Mouse (Mus musculus): ENCODE measurements around the gene Cspg4. TPM values are rescaled to one million over a fixed set of nuclear protein-coding genes. Genes with fewer than 3 reads are reported as not detected.

Gene Cspg4
- 13.8 and 17.5 TPM in 2 replicates for polyA plus RNA-seq (2016; fragmentation: Nextera tagmentation; extraction: Ambion mirVana)

DNA sequence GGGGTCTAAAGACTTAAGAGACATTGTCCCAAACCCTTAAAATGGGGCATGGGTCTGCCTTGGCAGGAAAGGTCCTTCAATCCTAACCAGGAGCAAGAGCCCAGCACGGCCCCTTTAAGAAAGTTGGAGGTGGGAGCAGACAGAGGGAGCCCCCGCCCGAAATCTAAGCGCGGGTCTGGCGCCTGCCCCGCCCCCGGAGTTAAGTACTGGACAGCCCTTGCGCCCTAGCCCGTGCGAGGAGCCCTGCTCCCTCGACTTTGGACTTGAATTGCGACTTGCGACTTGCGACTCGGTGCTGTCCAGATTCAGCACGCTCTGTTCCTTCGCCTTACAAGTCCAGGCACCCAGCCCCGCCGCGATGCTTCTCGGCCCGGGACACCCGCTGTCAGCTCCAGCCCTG is at the start of gene Cspg4:
Cspg4 (plus strand) TSS at position 202 of the 400 bp plus-strand sequence.
- ATAC-seq (ENCODE audit: insufficient number of reproducible peaks, insufficient read depth, low FRiP score, low TSS enrichment, low read depth) = peak; percentile 61; the same call in 1 of the 2 replicates
- H3K4me2 ChIP-seq = peak within 1 kb of the TSS; percentile 68
- peaks cover 4% of the 10 kb centered on the region; the same call in 1 of the 2 replicates for H3K27me3 ChIP-seq
- H3K4me3 ChIP-seq (replicated peaks) = peak within 1 kb of the TSS; percentile 51
- no peaks in the 10 kb centered on the region for H3K36me3 ChIP-seq
- peaks cover 75% of the 10 kb centered on the region for H3K4me1 ChIP-seq (replicated peaks)
- 2% methylated on average over 24 of the region's 24 CpGs for whole genome bisulfite sequencing
- H3K9ac ChIP-seq (replicated peaks) = peak within 1 kb of the TSS; percentile 72
- peak within 1 kb of the TSS; percentile 76 for H3K27ac ChIP-seq
- no peaks in the 10 kb centered on the region for H3K9me3 ChIP-seq

DNA sequence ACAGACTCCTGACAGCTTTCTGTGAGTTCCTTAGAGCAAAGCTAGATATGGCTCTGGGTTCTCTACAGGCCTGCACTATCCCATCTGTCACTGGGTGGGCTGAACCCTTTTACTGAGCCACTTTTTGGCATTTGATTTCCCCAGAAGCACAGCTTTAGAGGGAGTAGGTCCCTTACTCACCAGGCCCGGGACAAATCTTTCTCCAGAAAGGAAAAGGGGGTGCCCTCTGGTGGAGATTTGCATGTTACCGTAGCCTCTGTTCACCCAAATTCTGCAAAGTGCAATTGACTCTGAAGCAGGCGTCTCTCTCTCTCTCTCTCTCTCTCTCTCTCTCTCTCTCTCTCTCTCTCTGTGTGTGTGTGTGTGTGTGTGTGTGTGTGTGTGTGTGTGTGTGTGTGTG is 39.9 kb upstream of the Cspg4 start:
- Histone ChIP-seq H3K4me1 (replicated peaks) (peaks cover 21% of the 10 kb centered on the region), H3K9me3 (no peaks in the 10 kb centered on the region), H3K27ac (no peak overlapping the region), H3K4me2 (peak overlapping the region; percentile 59), H3K4me3 (replicated peaks) (no peak overlapping the region), H3K27me3 (peaks cover 31% of the 10 kb centered on the region), H3K36me3 (no peaks in the 10 kb centered on the region), H3K9ac (replicated peaks) (no peak overlapping the region)
- WGBS = 3% methylated on average over 3 of the region's 3 CpGs
- ATAC-seq (ENCODE audit: insufficient number of reproducible peaks, insufficient read depth, low FRiP score, low TSS enrichment, low read depth) = no peak

DNA sequence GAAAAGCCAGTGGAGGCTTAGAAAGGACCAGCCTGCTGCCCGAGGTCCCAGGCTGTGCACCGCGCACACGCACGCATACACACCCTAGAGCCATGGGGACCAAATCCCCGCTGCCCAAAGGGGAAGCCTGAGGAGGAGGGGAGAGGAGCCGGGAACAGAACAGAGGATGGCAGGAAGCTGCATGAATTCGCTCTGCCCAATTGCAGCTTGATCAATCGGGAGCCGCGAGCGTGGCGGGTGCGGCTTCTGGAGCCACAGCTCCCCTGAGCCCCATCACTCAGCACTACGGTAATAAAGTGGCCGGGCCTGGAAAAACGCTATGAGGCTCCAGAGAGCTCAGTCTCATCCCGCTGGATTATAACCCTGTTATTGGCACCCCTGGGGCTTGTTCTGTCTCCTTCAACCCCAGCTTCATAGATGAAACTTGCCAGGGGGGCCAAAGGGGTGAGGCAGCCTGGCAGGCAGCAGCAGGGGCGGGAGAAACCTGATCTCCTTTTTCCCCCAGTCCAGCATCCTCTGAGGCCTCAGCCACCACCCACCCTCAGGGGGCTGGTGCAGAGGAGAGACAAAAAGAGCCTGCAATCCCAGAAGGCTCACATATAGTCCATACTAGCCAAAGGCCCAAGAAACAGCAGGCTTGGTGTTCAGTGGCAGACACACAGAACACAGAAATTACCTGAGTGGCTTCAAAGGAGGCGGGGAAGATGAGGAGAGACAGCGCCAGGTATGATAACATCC is 39.2 kb upstream of the Cspg4 start:
- H3K4me1 ChIP-seq (replicated peaks) = peaks cover 21% of the 10 kb centered on the region
- H3K9me3 ChIP-seq = no peaks in the 10 kb centered on the region
- WGBS = 10% methylated on average over 21 of the region's 21 CpGs
- H3K36me3 ChIP-seq = no peaks in the 10 kb centered on the region
- peaks cover 31% of the 10 kb centered on the region for H3K27me3 ChIP-seq
- H3K9ac ChIP-seq (replicated peaks) = peak overlapping the region; percentile 35
- no peak overlapping the region for H3K27ac ChIP-seq
- ATAC-seq (ENCODE audit: insufficient number of reproducible peaks, insufficient read depth, low FRiP score, low TSS enrichment, low read depth) = no peak
- H3K4me3 ChIP-seq (replicated peaks) = peak overlapping the region; percentile 20
- peak overlapping the region; percentile 59 for H3K4me2 ChIP-seq

DNA sequence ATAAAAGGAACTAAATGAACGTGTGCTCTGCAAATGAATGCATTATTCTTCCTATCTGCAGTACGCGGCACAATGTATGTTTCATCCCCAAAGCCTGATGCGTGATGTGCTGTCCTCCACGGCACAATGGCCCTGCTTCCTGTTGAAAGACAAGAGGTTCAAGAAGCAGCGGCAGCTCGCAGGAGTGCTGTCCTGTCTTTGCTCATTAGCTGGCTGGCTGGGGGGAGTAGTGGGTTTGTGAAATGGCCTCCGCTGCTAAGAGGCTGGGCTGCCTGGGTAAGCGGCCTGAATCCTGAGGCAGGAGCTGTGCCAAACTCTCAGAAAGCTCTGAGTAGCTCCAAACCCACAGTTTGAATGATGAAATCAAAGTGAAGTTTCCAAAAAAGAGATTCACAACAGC is 36.7 kb upstream of the Cspg4 start:
- Histone ChIP-seq H3K4me3 (replicated peaks) (no peak overlapping the region), H3K4me2 (no peak overlapping the region), H3K9ac (replicated peaks) (no peak overlapping the region), H3K9me3 (no peaks in the 10 kb centered on the region), H3K36me3 (no peaks in the 10 kb centered on the region), H3K4me1 (replicated peaks) (peaks cover 21% of the 10 kb centered on the region), H3K27me3 (peaks cover 34% of the 10 kb centered on the region), H3K27ac (no peak overlapping the region)
- no peak for ATAC-seq (ENCODE audit: insufficient number of reproducible peaks, insufficient read depth, low FRiP score, low TSS enrichment, low read depth)
- whole genome bisulfite sequencing = 47% methylated on average over 9 of the region's 9 CpGs

DNA sequence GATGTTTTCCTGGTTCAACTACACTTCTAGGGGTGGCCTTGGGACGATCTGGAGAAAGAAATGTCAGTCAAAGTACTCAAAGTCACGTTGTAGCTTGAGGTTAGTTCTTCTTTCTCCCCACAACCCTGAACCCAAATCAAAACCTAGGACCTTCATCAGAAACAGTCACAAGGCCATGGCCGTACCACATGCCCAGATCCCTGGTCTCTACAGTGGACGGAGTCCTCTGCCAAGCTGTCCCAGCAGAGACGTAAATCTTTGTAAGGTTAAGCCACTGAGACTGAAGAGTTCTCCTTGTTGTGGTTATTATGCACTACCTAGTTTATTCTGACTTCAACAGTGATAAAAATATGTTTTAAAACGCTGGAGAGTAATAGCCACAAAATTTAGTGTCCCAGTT is 36.0 kb upstream of the Cspg4 start:
- 72% methylated on average over 6 of the region's 6 CpGs for WGBS
- Histone ChIP-seq H3K4me1 (replicated peaks) (peaks cover 21% of the 10 kb centered on the region), H3K9ac (replicated peaks) (no peak overlapping the region), H3K9me3 (no peaks in the 10 kb centered on the region), H3K4me3 (replicated peaks) (no peak overlapping the region), H3K27ac (no peak overlapping the region), H3K4me2 (no peak overlapping the region), H3K36me3 (no peaks in the 10 kb centered on the region), H3K27me3 (peaks cover 36% of the 10 kb centered on the region)
- no peak for ATAC-seq (ENCODE audit: insufficient number of reproducible peaks, insufficient read depth, low FRiP score, low TSS enrichment, low read depth)

DNA sequence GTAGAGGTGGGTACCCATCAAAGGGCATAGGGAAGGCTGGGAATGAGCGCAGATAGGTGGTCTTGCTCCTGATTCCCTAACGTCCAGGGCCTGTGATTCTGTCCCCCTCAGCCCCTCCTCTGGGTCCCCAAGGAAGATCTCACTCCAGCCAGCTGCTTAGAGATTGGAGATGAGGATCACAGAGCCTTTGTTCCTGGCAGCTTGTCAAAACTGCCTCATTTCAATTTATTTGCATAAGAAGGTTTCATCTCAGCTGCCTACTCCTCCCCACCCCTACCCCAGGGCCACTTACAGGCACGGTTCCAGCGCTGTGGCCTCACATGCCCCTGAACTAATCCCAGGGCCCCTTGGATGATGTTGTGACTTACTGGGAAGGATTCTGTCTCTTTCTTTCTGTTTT is 34.7 kb upstream of the Cspg4 start:
- no peak overlapping the region for H3K4me3 ChIP-seq (replicated peaks)
- WGBS = 32% methylated on average over 4 of the region's 4 CpGs
- no peaks in the 10 kb centered on the region for H3K36me3 ChIP-seq
- peaks cover 28% of the 10 kb centered on the region for H3K27me3 ChIP-seq
- no peak for ATAC-seq (ENCODE audit: insufficient number of reproducible peaks, insufficient read depth, low FRiP score, low TSS enrichment, low read depth)
- H3K4me2 ChIP-seq = no peak overlapping the region
- H3K4me1 ChIP-seq (replicated peaks) = peaks cover 10% of the 10 kb centered on the region
- H3K27ac ChIP-seq = no peak overlapping the region
- no peaks in the 10 kb centered on the region for H3K9me3 ChIP-seq
- no peak overlapping the region for H3K9ac ChIP-seq (replicated peaks)

DNA sequence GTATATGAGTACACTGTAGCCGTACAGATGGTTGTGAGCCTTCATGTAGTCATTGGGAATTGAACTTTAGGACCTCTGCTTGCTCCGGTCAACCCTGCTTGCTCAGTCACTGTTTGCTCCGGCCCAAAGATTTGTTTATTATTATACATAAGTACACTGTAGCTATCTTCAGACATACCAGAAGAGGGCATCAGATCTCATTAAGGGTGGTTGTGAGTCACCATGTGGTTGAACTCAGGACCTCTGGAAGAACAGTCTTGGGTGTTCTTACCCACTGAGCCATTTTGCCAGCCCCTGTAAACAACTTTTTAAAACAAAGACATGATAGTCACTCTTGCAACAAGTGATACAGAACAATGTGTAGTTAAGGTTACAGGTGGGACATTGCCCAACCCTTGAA is 32.9 kb upstream of the Cspg4 start:
- ATAC-seq (ENCODE audit: insufficient number of reproducible peaks, insufficient read depth, low FRiP score, low TSS enrichment, low read depth) = no peak
- Histone ChIP-seq H3K36me3 (no peaks in the 10 kb centered on the region), H3K27me3 (peaks cover 17% of the 10 kb centered on the region), H3K4me1 (replicated peaks) (no peaks in the 10 kb centered on the region), H3K9me3 (no peaks in the 10 kb centered on the region), H3K4me3 (replicated peaks) (no peak overlapping the region), H3K4me2 (no peak overlapping the region), H3K27ac (no peak overlapping the region), H3K9ac (replicated peaks) (no peak overlapping the region)
- WGBS = 86% methylated on average over 3 of the region's 3 CpGs

DNA sequence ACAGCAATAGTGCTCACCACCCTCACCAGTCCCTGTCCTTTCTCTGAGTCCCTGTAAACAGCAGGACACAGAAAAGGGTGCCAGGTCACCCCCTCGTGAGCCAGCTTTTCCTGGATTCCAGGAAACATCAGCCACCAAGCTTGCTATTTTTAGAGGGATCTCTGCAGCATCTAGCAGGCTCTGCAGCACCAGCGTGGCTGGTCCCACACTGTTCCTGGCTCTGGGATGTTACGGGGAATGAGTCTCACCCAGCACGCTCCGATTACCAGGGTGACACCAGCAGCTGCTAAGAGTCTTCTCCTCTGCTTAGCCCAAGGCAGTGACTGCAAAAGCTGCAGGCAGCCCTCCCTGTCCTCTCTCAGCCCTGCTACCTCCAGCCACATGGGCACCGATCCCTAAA is 31.9 kb upstream of the Cspg4 start:
- no peak overlapping the region for H3K27ac ChIP-seq

DNA sequence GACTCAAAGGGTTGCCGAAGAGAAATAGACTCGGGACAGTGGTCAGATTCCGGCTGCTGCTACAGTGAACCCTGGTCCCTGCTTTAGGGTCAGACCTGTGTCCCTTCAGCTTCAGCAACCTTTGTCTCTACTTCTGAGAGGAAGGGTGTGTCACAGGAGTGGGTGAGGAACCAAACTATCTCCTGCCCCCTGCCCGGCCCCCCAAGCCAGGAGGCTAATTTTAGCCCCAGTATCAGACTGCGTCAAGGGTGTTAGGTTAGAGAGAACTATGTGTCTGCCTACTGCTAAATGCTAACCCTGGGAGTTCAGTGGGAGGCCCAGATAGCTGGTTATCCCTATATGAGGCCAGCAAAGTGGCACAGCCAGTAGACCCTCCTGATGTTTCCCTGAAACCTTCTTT is 29.7 kb upstream of the Cspg4 start:
- WGBS = 74% methylated on average over 5 of the region's 5 CpGs
- no peak for ATAC-seq (ENCODE audit: insufficient number of reproducible peaks, insufficient read depth, low FRiP score, low TSS enrichment, low read depth)
- H3K27me3 ChIP-seq = peaks cover 11% of the 10 kb centered on the region
- H3K4me2 ChIP-seq = no peak overlapping the region
- H3K27ac ChIP-seq = no peak overlapping the region
- H3K4me3 ChIP-seq (replicated peaks) = no peak overlapping the region
- H3K36me3 ChIP-seq = no peaks in the 10 kb centered on the region
- no peaks in the 10 kb centered on the region for H3K9me3 ChIP-seq
- H3K4me1 ChIP-seq (replicated peaks) = no peaks in the 10 kb centered on the region
- H3K9ac ChIP-seq (replicated peaks) = no peak overlapping the region

More for the DNA sequence above, 31.9 kb upstream of the Cspg4 start:
- no peak for ATAC-seq (ENCODE audit: insufficient number of reproducible peaks, insufficient read depth, low FRiP score, low TSS enrichment, low read depth)
- 25% methylated on average over 6 of the region's 6 CpGs for WGBS
- Histone ChIP-seq H3K4me3 (replicated peaks) (no peak overlapping the region), H3K4me2 (no peak overlapping the region), H3K4me1 (replicated peaks) (no peaks in the 10 kb centered on the region), H3K9me3 (no peaks in the 10 kb centered on the region), H3K27me3 (peaks cover 15% of the 10 kb centered on the region), H3K9ac (replicated peaks) (0 out of 2 replicates have a peak overlapping the region, but pooled peaks have one; percentile 2), H3K36me3 (no peaks in the 10 kb centered on the region)

DNA sequence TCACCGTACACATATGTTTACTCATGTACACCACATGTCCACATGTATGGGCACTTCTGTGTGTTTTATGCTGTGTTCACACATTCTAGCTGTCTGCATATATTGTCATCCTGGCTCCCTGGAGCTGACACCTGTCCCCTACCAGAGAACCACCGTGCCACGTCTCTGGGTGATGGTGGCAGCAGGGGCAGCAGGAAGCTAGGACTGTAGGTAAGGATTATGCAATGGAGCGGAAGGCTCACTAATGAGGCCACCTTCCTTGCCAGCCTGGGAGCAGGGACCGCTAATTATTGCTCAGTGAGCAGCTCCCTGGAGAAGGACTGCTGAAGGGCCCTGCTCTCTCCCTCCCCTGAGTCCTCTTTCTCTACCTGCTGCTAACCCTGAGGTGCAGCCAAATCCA is 24.1 kb upstream of the Cspg4 start:
- 61% methylated on average over 5 of the region's 5 CpGs for WGBS
- no peak overlapping the region for H3K9ac ChIP-seq (replicated peaks)
- H3K4me2 ChIP-seq = no peak overlapping the region
- H3K27ac ChIP-seq = no peak overlapping the region
- no peaks in the 10 kb centered on the region for H3K36me3 ChIP-seq
- no peaks in the 10 kb centered on the region for H3K9me3 ChIP-seq
- peaks cover 32% of the 10 kb centered on the region for H3K4me1 ChIP-seq (replicated peaks)
- no peak for ATAC-seq (ENCODE audit: insufficient number of reproducible peaks, insufficient read depth, low FRiP score, low TSS enrichment, low read depth)
- H3K27me3 ChIP-seq = peaks cover 25% of the 10 kb centered on the region
- H3K4me3 ChIP-seq (replicated peaks) = no peak overlapping the region

DNA sequence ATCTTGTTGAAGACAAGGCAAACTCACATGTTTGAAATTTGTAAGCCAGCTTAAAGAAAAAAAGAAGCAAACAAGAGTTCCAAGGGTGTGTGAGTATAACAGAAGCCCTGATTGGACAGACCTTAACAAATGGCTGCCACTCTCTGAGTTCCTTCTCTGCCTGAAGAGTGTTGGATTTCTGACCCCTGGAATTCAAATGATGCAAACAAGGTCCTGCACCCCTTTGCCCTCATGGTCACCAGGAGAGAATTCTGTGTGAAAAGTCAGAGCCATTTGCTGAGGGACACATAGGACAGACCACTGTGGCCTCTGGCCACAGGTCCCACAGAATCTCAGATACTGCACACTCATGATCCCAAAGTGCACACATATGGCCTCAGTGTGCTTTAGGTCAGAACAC is 23.0 kb upstream of the Cspg4 start:
- Histone ChIP-seq H3K9me3 (no peaks in the 10 kb centered on the region), H3K4me1 (replicated peaks) (peaks cover 32% of the 10 kb centered on the region), H3K27me3 (peaks cover 36% of the 10 kb centered on the region), H3K4me3 (replicated peaks) (no peak overlapping the region), H3K9ac (replicated peaks) (no peak overlapping the region), H3K27ac (peak overlapping the region; percentile 53; the same call in 1 of the 2 replicates), H3K36me3 (no peaks in the 10 kb centered on the region), H3K4me2 (0 out of 2 replicates have a peak overlapping the region, but pooled peaks have one; percentile 28)
- no peak for ATAC-seq (ENCODE audit: insufficient number of reproducible peaks, insufficient read depth, low FRiP score, low TSS enrichment, low read depth)

DNA sequence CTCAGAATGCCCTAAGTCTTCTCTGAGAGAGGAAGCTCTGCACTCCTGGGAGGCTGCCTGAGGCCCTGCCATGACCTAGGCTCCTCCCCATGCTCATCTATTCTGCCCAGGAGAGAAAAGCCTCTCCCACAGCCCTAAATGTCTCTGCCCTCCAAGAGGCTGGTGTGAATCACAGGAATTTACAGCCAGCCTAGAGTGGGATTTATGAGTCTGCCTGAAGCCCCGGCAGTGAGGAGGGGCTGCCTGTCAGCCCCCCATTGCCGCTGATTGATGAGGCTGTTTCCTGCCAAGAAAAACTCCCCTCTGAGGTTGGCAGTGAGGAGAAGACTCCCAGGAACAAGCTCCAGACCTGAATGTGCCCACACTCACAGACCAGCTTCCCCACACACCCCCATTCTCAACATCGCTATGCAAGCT is 22.5 kb upstream of the Cspg4 start:
- Histone ChIP-seq H3K4me2 (peak overlapping the region; percentile 28), H3K27me3 (peaks cover 36% of the 10 kb centered on the region), H3K36me3 (no peaks in the 10 kb centered on the region), H3K4me3 (replicated peaks) (no peak overlapping the region), H3K9ac (replicated peaks) (0 out of 2 replicates have a peak overlapping the region, but pooled peaks have one; percentile 23), H3K27ac (peak overlapping the region; percentile 53; the same call in 1 of the 2 replicates), H3K9me3 (no peaks in the 10 kb centered on the region), H3K4me1 (replicated peaks) (peaks cover 32% of the 10 kb centered on the region)
- no peak for ATAC-seq (ENCODE audit: insufficient number of reproducible peaks, insufficient read depth, low FRiP score, low TSS enrichment, low read depth)
- WGBS = 4% methylated on average over 3 of the region's 3 CpGs
